Mouse (Mus musculus): Measurements from ENCODE around the gene Dnah17.

DNA sequence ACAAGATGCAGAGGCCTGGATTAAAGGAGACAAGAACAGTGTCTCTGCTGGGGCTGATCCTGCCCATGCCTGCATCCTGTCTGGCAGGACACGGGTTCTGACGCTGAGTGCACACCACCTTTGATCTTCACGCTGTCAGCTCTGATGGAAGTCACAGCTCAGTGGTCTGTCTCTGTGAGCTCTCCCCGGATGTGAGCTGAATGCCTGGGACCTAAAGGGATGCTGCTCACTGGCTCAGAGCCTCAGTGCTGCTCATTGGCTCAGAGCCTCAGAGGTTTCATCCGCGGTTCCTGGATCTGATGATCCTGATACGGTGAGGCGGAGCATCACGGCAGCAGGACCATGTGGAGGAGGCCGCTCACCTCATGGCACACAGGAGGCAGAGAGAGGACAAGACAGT lies 31.8 kb upstream of the Dnah17 start:
- TF ChIP-seq MAFK (IDR thresholded peaks at IDR 0.05; ENCODE audit: insufficient read depth, low read depth, low read length), result no peak
- TF ChIP-seq ZNF384 (IDR thresholded peaks at IDR 0.05; ENCODE audit: low read depth, low read length), result no peak
- TF ChIP-seq HCFC1 (IDR thresholded peaks at IDR 0.05; ENCODE audit: borderline replicate concordance, insufficient read depth, low read length), result no peak
- no peak for TF ChIP-seq CHD2 (IDR thresholded peaks at IDR 0.05; ENCODE audit: low read depth, low read length)
- no peak for TF ChIP-seq ZC3H11A (IDR thresholded peaks at IDR 0.05; ENCODE audit: borderline replicate concordance, low read depth, low read length)

Data from ES-E14 (cell line).